Mouse (Mus musculus) left cerebral cortex, adult 9 months (tissue): ENCODE results near the gene Gmppb.

ENCODE experiments used
- DNase-seq, 2 experiments: peaks; one replicate each; pipeline ENCODE4 v3.0.0; 2022; ENCODE audit warnings: low spot score in 2 of 2

Gmppb gene

GRCm38 (mm10) chr9:108051184-108051930 lies 2.3 kb downstream of the Gmppb start:
- DNase-seq, result no peak

- DNase-seq, result no peak
Measured at GRCm38 (mm10) chr9:108051931-108052220, 2.8 kb downstream of the Gmppb start.

- no peak for DNase-seq
Measured at GRCm38 (mm10) chr9:108052411-108052810, 3.4 kb downstream of the Gmppb start.

- DNase-seq, result peak; percentile 90 to 99
Measured at GRCm38 (mm10) chr9:108052885-108053664, 4.0 kb downstream of the Gmppb start, which contains the start of gene Amigo3. Gene Amigo3 (plus strand): TSS chr9:108053159.

GRCm38 (mm10) chr9:108053665-108054225 lies 4.7 kb downstream of the Gmppb start:
- DNase-seq, result no peak

- DNase-seq, result no peak
Measured at GRCm38 (mm10) chr9:108054331-108055040, 5.4 kb downstream of the Gmppb start.

- no peak for DNase-seq
Measured at GRCm38 (mm10) chr9:108055061-108055460, 6.0 kb downstream of the Gmppb start.

- no peak for DNase-seq
Measured at GRCm38 (mm10) chr9:108055661-108056237, 6.7 kb downstream of the Gmppb start.

GRCm38 (mm10) chr9:108056361-108057261 lies 7.6 kb downstream of the Gmppb start:
- DNase-seq, result no peak

GRCm38 (mm10) chr9:108057262-108057562 lies 8.2 kb downstream of the Gmppb start:
- no peak for DNase-seq

- no peak for DNase-seq
Measured at GRCm38 (mm10) chr9:108058291-108058690, 9.2 kb downstream of the Gmppb start.

- no peak for DNase-seq
Measured at GRCm38 (mm10) chr9:108062142-108062541, 13.1 kb downstream of the Gmppb start.

GRCm38 (mm10) chr9:108063361-108063760 lies 14.3 kb downstream of the Gmppb start:
- DNase-seq, result no peak

GRCm38 (mm10) chr9:108065491-108066011 lies 16.5 kb downstream of the Gmppb start:
- DNase-seq, result peak in 1 of 2 experiments; percentile 65

- no peak for DNase-seq
Measured at GRCm38 (mm10) chr9:108067199-108067598, 18.2 kb downstream of the Gmppb start.

GRCm38 (mm10) chr9:108067900-108068299 lies 18.9 kb downstream of the Gmppb start:
- peak in 1 of 2 experiments; percentile 86 for DNase-seq

- DNase-seq, result no peak
Measured at GRCm38 (mm10) chr9:108069007-108069406, 20.0 kb downstream of the Gmppb start.

- DNase-seq, result no peak
Measured at GRCm38 (mm10) chr9:108069529-108069928, 20.5 kb downstream of the Gmppb start.

- no peak for DNase-seq
Measured at GRCm38 (mm10) chr9:108071801-108072200, 22.8 kb downstream of the Gmppb start.

GRCm38 (mm10) chr9:108072481-108072924 lies 23.5 kb downstream of the Gmppb start:
- no peak for DNase-seq
